Mouse (Mus musculus): ENCODE data around the gene Maf.

DNA sequence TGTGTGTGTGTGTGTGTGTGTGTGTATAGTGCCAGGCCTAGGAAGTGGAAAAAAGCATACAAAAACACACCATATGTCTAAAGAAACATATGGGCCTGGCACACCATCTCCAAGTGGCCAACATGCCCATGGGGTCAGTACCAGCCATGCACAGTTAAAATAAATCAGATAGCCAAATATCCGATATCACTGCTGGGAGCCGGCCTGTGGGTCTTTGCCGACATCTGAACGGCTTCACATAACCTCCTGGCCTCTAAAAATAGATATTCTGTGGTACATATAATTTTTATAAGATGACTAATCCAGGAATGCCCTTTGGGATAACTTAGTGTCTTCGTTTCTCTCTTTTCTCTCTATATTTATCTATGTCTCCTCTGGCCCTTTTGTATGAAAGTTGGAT, 65.7 kb downstream of the Maf start:
- TF ChIP-seq CTCF (IDR thresholded peaks at IDR 0.05; ENCODE audit: low read depth, low read length) (no peak), TAL1 (conservative IDR thresholded peaks at IDR 0.05; ENCODE audit: low read depth, low read length) (no peak), GATA1 (IDR thresholded peaks at IDR 0.05; ENCODE audit: borderline replicate concordance, low read length) (no peak)

All from G1E (cell line).